Mouse (Mus musculus) embryonic facial prominence, embryonic 10.5 days (tissue): ENCODE data around the gene Rapgef1. TPM values are rescaled to one million over a fixed set of nuclear protein-coding genes. Genes with fewer than 3 reads are reported as not detected.

Source experiments
- DNase-seq: peaks from one replicate; pipeline ENCODE4 v3.0.0-alpha.2; 2017; ENCODE audit warnings: low spot score
- H3K27ac ChIP-seq: fragments of 300-500 bp; sonication (generic); replicated peaks from 2 replicates; pipeline ENCODE4 v1.5.1; 2016; ENCODE audit warnings: mild to moderate bottlenecking
- H3K27me3 ChIP-seq: fragments of 300-500 bp; sonication (generic); replicated peaks from 2 replicates; pipeline ENCODE4 v1.6.1; 2016; ENCODE audit warnings: low read depth, mild to moderate bottlenecking; ENCODE audit not compliant: poor library complexity, severe bottlenecking
- H3K36me3 ChIP-seq: fragments of 300-500 bp; sonication (generic); replicated peaks from 2 replicates; pipeline ENCODE4 v1.6.1; 2016; ENCODE audit warnings: mild to moderate bottlenecking, moderate library complexity
- H3K4me1 ChIP-seq: fragments of 300-500 bp; sonication (generic); 2 replicates; pipeline ENCODE4 v1.6.1; 2016
- H3K4me3 ChIP-seq: fragments of 300-500 bp; sonication (generic); 2 replicates; pipeline ENCODE4 v1.5.1; 2016; ENCODE audit warnings: mild to moderate bottlenecking, moderate library complexity
- H3K9me3 ChIP-seq: fragments of 300-500 bp; sonication (generic); 2 replicates; pipeline ENCODE4 v1.6.1; 2016; ENCODE audit warnings: mild to moderate bottlenecking
- WGBS: fragments of 180-500 bp; shearing (Covaris S2); methylation state at CpG from one replicate; pipeline ENCODE4 v1.1.7; 2016; 5-methylcytosine and 5-hydroxymethylcytosine counted together
- polyA plus RNA-seq: library from polyadenylated mRNA; unstranded; fragments of >200 nt; fragmentation: Nextera tagmentation; extraction: Ambion mirVana; gene quantifications from 2 replicates; pipeline ENCODE4 v1.2.1, GENCODE M21; 2016

The Rapgef1 gene
- polyA plus RNA-seq, 1 experiment from 2014 or later, result 17.3 TPM

DNA sequence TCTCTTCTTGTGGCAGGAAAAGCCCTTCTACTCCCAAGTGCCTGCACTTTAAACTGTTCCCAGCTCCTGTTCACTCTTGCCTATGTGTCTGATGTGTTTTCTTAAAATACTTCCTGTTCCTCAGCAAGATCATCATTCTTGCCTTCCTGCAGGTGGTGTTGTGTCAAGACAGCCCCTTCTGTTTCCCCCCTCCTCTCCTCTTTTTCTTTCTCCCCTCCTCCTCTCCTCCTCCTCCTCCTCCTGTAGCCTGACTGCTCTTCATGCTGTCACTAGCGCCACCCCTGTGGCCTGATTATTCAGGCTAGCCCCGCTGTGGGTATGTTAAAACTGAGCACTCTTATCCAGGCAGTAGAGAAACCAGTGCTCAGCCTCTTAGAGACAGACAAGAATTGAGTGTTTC lies 65.0 kb downstream of the Rapgef1 start:
- 50% methylated on average over 2 of the region's 2 CpGs for whole genome bisulfite sequencing
- peaks cover 68% of the 10 kb centered on the region for H3K36me3 ChIP-seq
- DNase-seq, result no peak

DNA sequence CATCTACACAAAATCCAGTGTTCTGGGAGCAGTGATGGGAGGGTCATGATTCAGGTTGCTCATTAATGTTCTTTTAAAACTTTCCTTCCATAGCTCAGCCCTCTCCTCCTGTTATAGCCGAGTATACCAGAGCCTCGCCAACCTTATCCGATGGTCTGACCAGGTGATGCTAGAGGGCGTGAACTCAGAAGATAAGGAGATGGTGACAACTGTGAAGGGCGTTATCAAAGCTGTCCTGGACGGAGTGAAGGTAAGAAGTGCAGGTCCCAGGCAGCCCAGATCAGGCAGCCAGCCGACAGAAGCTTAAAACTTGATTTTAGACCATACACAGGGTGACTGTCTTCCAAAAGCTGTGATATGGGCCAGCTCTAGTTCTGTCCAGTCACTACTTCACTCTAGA lies 69.5 kb downstream of the Rapgef1 start:
- peaks cover 89% of the 10 kb centered on the region for H3K36me3 ChIP-seq
- 88% methylated on average over 7 of the region's 7 CpGs for WGBS

More for the DNA sequence above, 65.0 kb downstream of the Rapgef1 start:
- H3K9me3 ChIP-seq, result no peaks in the 10 kb centered on the region
- no peak overlapping the region for H3K4me3 ChIP-seq
- no peak overlapping the region; the same call in 1 of the 2 replicates for H3K27ac ChIP-seq
- no peaks in the 10 kb centered on the region for H3K27me3 ChIP-seq
- H3K4me1 ChIP-seq, result peaks cover 2% of the 10 kb centered on the region; the same call in 1 of the 2 replicates

GRCm38 (mm10) chr2:29689495-29689894 lies 70.0 kb downstream of the Rapgef1 start:
- DNase-seq, result no peak
- H3K4me1 ChIP-seq, result no peaks in the 10 kb centered on the region
- H3K27ac ChIP-seq, result no peak overlapping the region
- H3K36me3 ChIP-seq, result peaks cover 92% of the 10 kb centered on the region
- no peak overlapping the region for H3K4me3 ChIP-seq
- H3K27me3 ChIP-seq, result no peaks in the 10 kb centered on the region
- H3K9me3 ChIP-seq, result no peaks in the 10 kb centered on the region
- WGBS, result 87% methylated on average over 2 of the region's 2 CpGs

More for the DNA sequence above, 69.5 kb downstream of the Rapgef1 start:
- no peak overlapping the region for H3K27ac ChIP-seq
- peaks cover 2% of the 10 kb centered on the region; the same call in 1 of the 2 replicates for H3K4me1 ChIP-seq
- DNase-seq, result no peak
- H3K4me3 ChIP-seq, result no peak overlapping the region
- no peaks in the 10 kb centered on the region for H3K27me3 ChIP-seq
- no peaks in the 10 kb centered on the region for H3K9me3 ChIP-seq

GRCm38 (mm10) chr2:29691068-29691467 lies 71.5 kb downstream of the Rapgef1 start:
- Histone ChIP-seq H3K4me3 (no peak overlapping the region), H3K27ac (no peak overlapping the region), H3K9me3 (no peaks in the 10 kb centered on the region), H3K27me3 (no peaks in the 10 kb centered on the region), H3K4me1 (no peaks in the 10 kb centered on the region), H3K36me3 (peaks cover 99% of the 10 kb centered on the region)
- no peak for DNase-seq
- 90% methylated on average over 5 of the region's 5 CpGs for WGBS

GRCm38 (mm10) chr2:29691507-29691906 lies 72.0 kb downstream of the Rapgef1 start:
- DNase-seq, result no peak

GRCm38 (mm10) chr2:29692192-29692591 lies 72.7 kb downstream of the Rapgef1 start:
- H3K9me3 ChIP-seq, result no peaks in the 10 kb centered on the region
- WGBS, result 90% methylated on average over 2 of the region's 2 CpGs
- no peak overlapping the region for H3K4me3 ChIP-seq
- no peaks in the 10 kb centered on the region for H3K27me3 ChIP-seq
- peaks cover 99% of the 10 kb centered on the region for H3K36me3 ChIP-seq
- no peak for DNase-seq
- H3K4me1 ChIP-seq, result no peaks in the 10 kb centered on the region
- no peak overlapping the region for H3K27ac ChIP-seq

More at GRCm38 (mm10) chr2:29691507-29691906, 72.0 kb downstream of the Rapgef1 start:
- Histone ChIP-seq H3K9me3 (no peaks in the 10 kb centered on the region), H3K36me3 (peaks cover 99% of the 10 kb centered on the region), H3K4me1 (no peaks in the 10 kb centered on the region), H3K27ac (no peak overlapping the region), H3K27me3 (no peaks in the 10 kb centered on the region), H3K4me3 (no peak overlapping the region)
- WGBS, result 84% methylated on average over 6 of the region's 6 CpGs

DNA sequence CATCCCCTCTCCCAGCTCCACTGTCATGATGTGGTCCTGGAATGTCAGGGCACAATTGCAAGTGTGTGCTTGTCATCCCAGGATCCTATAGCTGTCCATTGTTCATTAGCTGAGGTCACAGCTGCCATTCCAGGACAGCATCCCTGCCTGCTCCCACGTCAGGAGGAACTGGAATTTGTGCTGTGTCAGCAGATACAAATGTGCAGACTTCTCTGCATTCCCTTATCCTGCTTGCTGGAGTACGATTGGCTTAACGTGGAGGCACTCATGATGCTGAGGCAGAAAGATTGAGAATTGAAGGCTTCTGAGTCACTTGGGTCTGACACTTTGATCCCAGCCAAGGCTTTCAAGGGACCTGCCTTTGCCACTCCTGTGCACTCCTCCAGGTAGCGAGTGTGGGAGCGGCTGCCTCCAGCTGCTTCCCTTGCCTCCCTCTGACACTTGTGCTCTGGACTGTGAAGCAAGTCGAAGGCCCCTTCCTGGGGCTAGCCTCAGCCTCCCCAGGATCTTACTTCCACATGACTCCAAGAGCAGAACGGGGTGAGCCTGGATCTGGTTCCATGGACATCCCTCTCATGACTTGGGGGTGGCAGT lies 76.8 kb downstream of the Rapgef1 start:
- no peaks in the 10 kb centered on the region for H3K9me3 ChIP-seq

DNA sequence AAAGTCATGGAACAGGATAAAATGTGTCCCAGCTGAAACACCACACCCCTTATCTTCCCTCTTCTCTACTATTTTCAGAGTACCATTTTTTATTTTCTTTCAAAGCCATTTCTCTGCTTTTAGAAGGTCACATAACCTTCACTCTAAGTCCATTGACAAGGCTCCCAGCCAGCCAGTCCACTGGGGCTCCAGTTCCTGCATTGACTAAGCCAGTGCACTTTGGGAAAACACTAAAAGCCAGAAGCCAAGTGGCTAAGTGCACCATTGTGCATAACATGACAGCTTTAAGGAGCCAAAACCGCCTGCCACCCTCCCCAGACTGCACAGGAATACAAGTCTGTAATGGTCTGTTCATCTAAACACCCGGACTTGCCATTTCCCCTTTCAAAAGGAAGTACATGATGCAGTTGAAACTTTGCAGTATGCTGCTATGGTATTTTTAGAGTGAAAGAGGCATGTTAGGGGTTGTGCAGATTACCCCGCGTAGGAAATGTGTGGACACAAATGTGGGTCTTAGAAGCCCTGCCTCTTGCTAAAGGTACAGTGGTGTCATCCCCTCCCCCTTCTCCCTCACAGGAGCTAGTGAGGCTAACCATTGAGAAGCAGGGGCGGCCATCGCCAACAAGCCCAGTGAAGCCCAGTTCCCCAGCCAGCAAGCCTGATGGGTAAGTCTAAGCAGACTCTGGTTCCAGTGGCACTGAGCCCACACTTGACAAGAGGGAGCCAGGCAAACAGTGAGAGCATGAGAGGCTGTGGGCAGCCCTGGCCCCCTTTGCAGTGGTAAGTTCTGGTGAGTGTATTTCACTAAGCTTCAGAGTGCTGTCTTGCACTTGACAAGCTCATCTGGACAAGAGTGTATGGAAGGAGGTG lies 79.1 kb downstream of the Rapgef1 start:
- 91% methylated on average over 6 of the region's 6 CpGs for WGBS
- no peak for DNase-seq
- Histone ChIP-seq H3K4me1 (no peaks in the 10 kb centered on the region), H3K27ac (no peak overlapping the region), H3K4me3 (no peak overlapping the region), H3K9me3 (no peaks in the 10 kb centered on the region), H3K36me3 (peaks cover 98% of the 10 kb centered on the region), H3K27me3 (no peaks in the 10 kb centered on the region)

More for the DNA sequence above, 76.8 kb downstream of the Rapgef1 start:
- Histone ChIP-seq H3K4me1 (no peaks in the 10 kb centered on the region), H3K36me3 (peaks cover 98% of the 10 kb centered on the region), H3K27me3 (no peaks in the 10 kb centered on the region), H3K27ac (no peak overlapping the region), H3K4me3 (no peak overlapping the region)
- WGBS, result 81% methylated on average over 7 of the region's 7 CpGs
- no peak for DNase-seq

- no peak overlapping the region for H3K4me3 ChIP-seq
- no peak overlapping the region for H3K27ac ChIP-seq
- H3K36me3 ChIP-seq, result peaks cover 98% of the 10 kb centered on the region
- H3K9me3 ChIP-seq, result no peaks in the 10 kb centered on the region
- no peaks in the 10 kb centered on the region for H3K27me3 ChIP-seq
- no peaks in the 10 kb centered on the region for H3K4me1 ChIP-seq
- DNase-seq, result no peak
Measured at GRCm38 (mm10) chr2:29700898-29701297, 81.4 kb downstream of the Rapgef1 start.

- Histone ChIP-seq H3K36me3 (peaks cover 98% of the 10 kb centered on the region), H3K4me3 (no peak overlapping the region), H3K9me3 (no peaks in the 10 kb centered on the region), H3K27me3 (no peaks in the 10 kb centered on the region), H3K27ac (no peak overlapping the region), H3K4me1 (no peaks in the 10 kb centered on the region)
- WGBS, result 84% methylated on average over 6 of the region's 6 CpGs
- no peak for DNase-seq
Measured at GRCm38 (mm10) chr2:29701393-29701792, 81.9 kb downstream of the Rapgef1 start.

- H3K9me3 ChIP-seq, result no peaks in the 10 kb centered on the region
- no peak overlapping the region for H3K4me3 ChIP-seq
- H3K4me1 ChIP-seq, result no peaks in the 10 kb centered on the region
- no peaks in the 10 kb centered on the region for H3K27me3 ChIP-seq
- no peak overlapping the region for H3K27ac ChIP-seq
- 97% methylated on average over 8 of the region's 8 CpGs for WGBS
- DNase-seq, result no peak
- H3K36me3 ChIP-seq, result peaks cover 98% of the 10 kb centered on the region
Measured at GRCm38 (mm10) chr2:29702189-29702588, 82.7 kb downstream of the Rapgef1 start.

DNA sequence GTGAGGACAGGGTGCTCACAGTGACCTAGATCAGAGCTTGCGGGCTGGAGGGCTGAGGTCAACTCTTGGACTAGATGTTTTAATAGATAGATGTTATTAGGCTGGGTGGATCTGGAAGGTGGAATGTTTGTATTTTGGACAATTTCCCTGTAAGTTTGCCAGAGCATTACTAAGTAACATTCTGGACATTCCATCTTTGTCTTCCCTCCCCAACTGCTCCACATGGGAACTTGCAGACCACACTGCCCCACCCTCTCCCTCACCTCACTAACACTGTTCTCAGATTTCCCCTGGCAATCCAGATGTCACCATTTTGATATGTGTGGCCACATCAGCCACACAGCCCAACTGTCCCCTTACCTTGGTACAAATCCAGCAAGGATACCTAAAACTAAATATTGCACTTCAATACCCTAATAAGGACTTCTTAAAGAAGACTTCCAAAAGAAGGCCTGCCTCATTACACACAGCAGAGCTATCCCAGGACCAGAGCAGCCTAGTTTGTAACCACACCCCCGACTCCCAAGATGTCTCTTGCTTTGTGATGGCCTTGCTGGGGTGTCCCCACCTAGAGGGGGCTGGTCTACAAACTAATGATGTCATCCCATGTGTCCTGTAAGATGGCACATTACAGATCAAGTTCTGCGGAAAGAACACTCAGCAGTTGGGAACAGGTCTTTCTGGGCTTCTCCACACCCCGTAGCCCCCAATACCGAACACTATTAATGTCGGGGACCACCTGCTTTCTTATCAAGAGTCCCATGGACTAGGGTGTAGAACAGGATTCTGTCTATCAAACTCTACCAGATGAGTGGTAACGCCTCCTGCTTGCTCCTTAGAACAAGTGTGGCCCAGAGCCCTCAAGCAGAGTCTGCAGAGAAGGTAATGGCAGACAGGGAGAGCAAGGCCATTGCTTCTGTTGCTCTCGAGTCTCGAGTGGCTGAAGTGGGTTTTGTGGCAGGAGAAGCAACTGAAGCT lies 83.9 kb downstream of the Rapgef1 start:
- no peaks in the 10 kb centered on the region for H3K4me1 ChIP-seq
- no peak overlapping the region for H3K27ac ChIP-seq
- no peaks in the 10 kb centered on the region for H3K27me3 ChIP-seq
- no peaks in the 10 kb centered on the region for H3K9me3 ChIP-seq
- no peak for DNase-seq
- no peak overlapping the region for H3K4me3 ChIP-seq
- peaks cover 100% of the 10 kb centered on the region for H3K36me3 ChIP-seq
- whole genome bisulfite sequencing, result 94% methylated on average over 9 of the region's 9 CpGs
